Mouse (Mus musculus): Measurements from ENCODE around the gene 1700066M21Rik.

DNA sequence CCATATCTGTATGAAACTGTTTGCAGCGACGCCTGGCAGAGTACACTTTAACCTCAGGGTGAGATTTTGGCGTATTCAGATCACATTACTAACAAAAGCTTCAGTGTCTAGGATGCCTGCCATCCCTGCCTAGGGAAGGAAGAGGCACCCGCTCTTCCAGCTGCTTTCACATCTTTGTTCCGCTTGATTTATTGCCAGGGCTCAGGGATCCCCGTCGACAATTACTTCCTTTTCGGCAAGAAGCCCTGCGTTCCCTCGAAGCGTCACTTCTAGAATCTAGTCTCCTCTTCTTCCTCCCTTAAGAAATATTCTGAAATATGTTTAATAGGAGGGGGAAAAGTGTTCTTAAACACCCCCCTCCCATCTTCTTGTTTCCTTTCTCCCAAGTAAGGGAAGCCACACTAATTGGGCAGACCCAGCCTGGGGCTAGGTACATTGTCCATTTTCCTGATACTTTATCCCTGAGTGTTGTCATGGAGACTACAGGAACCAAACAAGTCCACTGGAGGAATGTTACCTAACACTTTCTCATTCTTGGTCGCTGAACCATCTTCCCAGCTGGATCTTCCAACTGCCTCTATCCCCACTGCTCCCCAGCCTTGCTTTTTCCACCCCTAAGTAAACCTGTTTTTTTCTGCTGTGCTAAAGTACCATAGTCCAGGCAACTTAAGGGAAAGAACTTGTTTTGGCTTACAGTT lies 52.5 kb downstream of the 1700066M21Rik start:
- TF ChIP-seq MAFK (IDR thresholded peaks at IDR 0.05; ENCODE audit: borderline replicate concordance, low read depth, low read length) (no peak), MAX (IDR thresholded peaks at IDR 0.05; ENCODE audit: low read length) (no peak), EP300 (IDR thresholded peaks at IDR 0.05; ENCODE audit: low read depth in 1 of 2, low read length in 2 of 2) (no peak), POLR2A (IDR thresholded peaks at IDR 0.05; ENCODE audit: control insufficient read depth in 1 of 2, insufficient read depth in 1 of 2, low read depth in 1 of 2, low read length in 2 of 2, poor library complexity in 1 of 2) (no peak)
